Mouse (Mus musculus) intestine, embryonic 15.5 days (tissue): Measurements from ENCODE around the gene Htra1. TPM values are rescaled to one million over a fixed set of nuclear protein-coding genes. Genes with fewer than 3 reads are reported as not detected.

Experiments
- ATAC-seq: fragments of 200-750 bp; cut with Nextera tagmentation; 2 replicates; pipeline ENCODE4 v1.8.0; 2017; ENCODE audit warnings: moderate TSS enrichment, moderate library complexity
- H3K27ac ChIP-seq: fragments of 300-500 bp; sonication (generic); 2 replicates; pipeline ENCODE4 v1.5.1; 2015; ENCODE audit warnings: mild to moderate bottlenecking, inconsistent platforms
- H3K27me3 ChIP-seq: fragments of 300-500 bp; sonication (generic); replicated peaks from 2 replicates; pipeline ENCODE4 v1.6.1; 2015; ENCODE audit warnings: inconsistent platforms
- H3K36me3 ChIP-seq: fragments of 300-500 bp; sonication (generic); 2 replicates; pipeline ENCODE4 v1.6.1; 2015; ENCODE audit warnings: inconsistent platforms
- H3K4me1 ChIP-seq: fragments of 300-500 bp; sonication (generic); replicated peaks from 2 replicates; pipeline ENCODE4 v1.6.1; 2015; ENCODE audit warnings: inconsistent platforms
- H3K4me2 ChIP-seq: fragments of 300-500 bp; sonication (generic); replicated peaks from 2 replicates; pipeline ENCODE4 v1.6.1; 2015; ENCODE audit warnings: mild to moderate bottlenecking, inconsistent platforms
- H3K4me3 ChIP-seq: fragments of 300-500 bp; sonication (generic); replicated peaks from 2 replicates; pipeline ENCODE4 v1.5.1; 2015; ENCODE audit warnings: inconsistent platforms
- H3K9ac ChIP-seq: fragments of 300-500 bp; sonication (generic); 2 replicates; pipeline ENCODE4 v1.6.1; 2015; ENCODE audit warnings: inconsistent platforms
- H3K9me3 ChIP-seq: fragments of 300-500 bp; sonication (generic); 2 replicates; pipeline ENCODE4 v1.6.1; 2016; ENCODE audit warnings: inconsistent platforms
- WGBS: fragments of 180-500 bp; shearing (Covaris S2); methylation state at CpG from one replicate; pipeline ENCODE4 v1.1.7; 2015; 5-methylcytosine and 5-hydroxymethylcytosine counted together
- polyA plus RNA-seq: library from polyadenylated mRNA; unstranded; fragments of >200 nt; fragmentation: Nextera tagmentation; extraction: Ambion mirVana; gene quantifications from 2 replicates; pipeline ENCODE4 v1.2.1, GENCODE M21; 2015

Htra1 gene
- polyA plus RNA-seq, 1 experiment from 2014 or later = 18.8 TPM

GRCm38 (mm10) chr7:130969507-130969906 lies 33.6 kb downstream of the Htra1 start:
- Histone ChIP-seq H3K4me3 (no peak overlapping the region), H3K4me2 (no peak overlapping the region), H3K9ac (no peak overlapping the region), H3K27me3 (no peaks in the 10 kb centered on the region), H3K9me3 (no peaks in the 10 kb centered on the region), H3K4me1 (peaks cover 14% of the 10 kb centered on the region), H3K27ac (no peak overlapping the region), H3K36me3 (no peaks in the 10 kb centered on the region)
- WGBS = 32% methylated on average over 3 of the region's 3 CpGs
- ATAC-seq = no peak

GRCm38 (mm10) chr7:130972767-130973166 lies 36.9 kb downstream of the Htra1 start:
- Histone ChIP-seq H3K36me3 (no peaks in the 10 kb centered on the region), H3K27me3 (no peaks in the 10 kb centered on the region), H3K9ac (no peak overlapping the region), H3K4me3 (no peak overlapping the region), H3K4me1 (0 out of 2 replicates have a peak, but pooled peaks cover 3% of the 10 kb centered on the region), H3K4me2 (no peak overlapping the region), H3K27ac (no peak overlapping the region), H3K9me3 (no peaks in the 10 kb centered on the region)
- no peak for ATAC-seq
- 88% methylated on average over 9 of the region's 9 CpGs for WGBS

GRCm38 (mm10) chr7:130976305-130976935 lies 40.5 kb downstream of the Htra1 start:
- no peak overlapping the region for H3K27ac ChIP-seq
- H3K36me3 ChIP-seq = no peaks in the 10 kb centered on the region
- H3K9me3 ChIP-seq = no peaks in the 10 kb centered on the region
- WGBS = 54% methylated on average over 13 of the region's 13 CpGs
- no peak overlapping the region for H3K9ac ChIP-seq
- H3K4me3 ChIP-seq = no peak overlapping the region
- no peaks in the 10 kb centered on the region for H3K27me3 ChIP-seq
- H3K4me1 ChIP-seq = 0 out of 2 replicates have a peak, but pooled peaks cover 3% of the 10 kb centered on the region
- ATAC-seq = no peak
- H3K4me2 ChIP-seq = no peak overlapping the region

- H3K9ac ChIP-seq = no peak overlapping the region
- H3K27me3 ChIP-seq = no peaks in the 10 kb centered on the region
- H3K4me1 ChIP-seq = 0 out of 2 replicates have a peak, but pooled peaks cover 6% of the 10 kb centered on the region
- 39% methylated on average over 5 of the region's 5 CpGs for WGBS
- no peak overlapping the region for H3K27ac ChIP-seq
- no peaks in the 10 kb centered on the region for H3K36me3 ChIP-seq
- peak; percentile 72 for ATAC-seq
- H3K9me3 ChIP-seq = no peaks in the 10 kb centered on the region; the same call in 1 of the 2 replicates
- no peak overlapping the region for H3K4me3 ChIP-seq
- H3K4me2 ChIP-seq = no peak overlapping the region
These were observed 42.0 kb downstream of the Htra1 start for GRCm38 (mm10) chr7:130977794-130978521.

GRCm38 (mm10) chr7:130978545-130978944 lies 42.6 kb downstream of the Htra1 start:
- Histone ChIP-seq H3K4me3 (no peak overlapping the region), H3K36me3 (no peaks in the 10 kb centered on the region), H3K9me3 (no peaks in the 10 kb centered on the region; the same call in 1 of the 2 replicates), H3K4me2 (no peak overlapping the region), H3K4me1 (0 out of 2 replicates have a peak, but pooled peaks cover 6% of the 10 kb centered on the region), H3K9ac (no peak overlapping the region), H3K27ac (no peak overlapping the region), H3K27me3 (no peaks in the 10 kb centered on the region)
- ATAC-seq = no peak
- WGBS = 76% methylated on average over 1 of the region's 1 CpGs

GRCm38 (mm10) chr7:130980130-130980529 lies 44.2 kb downstream of the Htra1 start:
- H3K36me3 ChIP-seq = no peaks in the 10 kb centered on the region
- no peak overlapping the region for H3K4me3 ChIP-seq
- H3K9ac ChIP-seq = no peak overlapping the region
- ATAC-seq = no peak
- 0 out of 2 replicates have a peak, but pooled peaks cover 6% of the 10 kb centered on the region for H3K4me1 ChIP-seq
- no peak overlapping the region for H3K27ac ChIP-seq
- H3K27me3 ChIP-seq = no peaks in the 10 kb centered on the region
- WGBS = 90% methylated on average over 5 of the region's 5 CpGs
- H3K9me3 ChIP-seq = no peaks in the 10 kb centered on the region; the same call in 1 of the 2 replicates
- H3K4me2 ChIP-seq = no peak overlapping the region

- Histone ChIP-seq H3K9ac (no peak overlapping the region), H3K4me2 (no peak overlapping the region), H3K4me3 (no peak overlapping the region), H3K27ac (no peak overlapping the region), H3K9me3 (no peaks in the 10 kb centered on the region; the same call in 1 of the 2 replicates), H3K36me3 (no peaks in the 10 kb centered on the region), H3K27me3 (no peaks in the 10 kb centered on the region), H3K4me1 (0 out of 2 replicates have a peak, but pooled peaks cover 5% of the 10 kb centered on the region)
- ATAC-seq = peak; percentile 68
- 29% methylated on average over 4 of the region's 4 CpGs for WGBS
These were observed 46.5 kb downstream of the Htra1 start for GRCm38 (mm10) chr7:130982371-130982770.

GRCm38 (mm10) chr7:130982881-130983280 lies 47.0 kb downstream of the Htra1 start:
- no peaks in the 10 kb centered on the region; the same call in 1 of the 2 replicates for H3K9me3 ChIP-seq
- no peak overlapping the region for H3K9ac ChIP-seq
- H3K4me1 ChIP-seq = 0 out of 2 replicates have a peak, but pooled peaks cover 5% of the 10 kb centered on the region
- no peaks in the 10 kb centered on the region for H3K27me3 ChIP-seq
- no peaks in the 10 kb centered on the region for H3K36me3 ChIP-seq
- WGBS = 73% methylated on average over 3 of the region's 3 CpGs
- no peak overlapping the region for H3K4me2 ChIP-seq
- no peak overlapping the region for H3K27ac ChIP-seq
- no peak overlapping the region for H3K4me3 ChIP-seq
- ATAC-seq = no peak

- H3K4me3 ChIP-seq = no peak overlapping the region
- no peaks in the 10 kb centered on the region for H3K27me3 ChIP-seq
- 0 out of 2 replicates have a peak, but pooled peaks cover 10% of the 10 kb centered on the region for H3K4me1 ChIP-seq
- no peak for ATAC-seq
- H3K36me3 ChIP-seq = no peaks in the 10 kb centered on the region
- H3K27ac ChIP-seq = no peak overlapping the region
- no peak overlapping the region for H3K4me2 ChIP-seq
- no peaks in the 10 kb centered on the region; the same call in 1 of the 2 replicates for H3K9me3 ChIP-seq
- no peak overlapping the region for H3K9ac ChIP-seq
- WGBS = 82% methylated on average over 7 of the region's 7 CpGs
These were observed 48.4 kb downstream of the Htra1 start for GRCm38 (mm10) chr7:130984294-130984693.

GRCm38 (mm10) chr7:130985193-130985592 lies 49.3 kb downstream of the Htra1 start:
- no peaks in the 10 kb centered on the region for H3K27me3 ChIP-seq
- no peak for ATAC-seq
- H3K27ac ChIP-seq = no peak overlapping the region
- H3K36me3 ChIP-seq = no peaks in the 10 kb centered on the region
- 62% methylated on average over 12 of the region's 12 CpGs for WGBS
- no peak overlapping the region for H3K9ac ChIP-seq
- 0 out of 2 replicates have a peak, but pooled peaks cover 10% of the 10 kb centered on the region for H3K4me1 ChIP-seq
- no peak overlapping the region for H3K4me3 ChIP-seq
- H3K4me2 ChIP-seq = no peak overlapping the region
- H3K9me3 ChIP-seq = no peaks in the 10 kb centered on the region; the same call in 1 of the 2 replicates

GRCm38 (mm10) chr7:130985716-130986115 lies 49.8 kb downstream of the Htra1 start:
- Histone ChIP-seq H3K9ac (no peak overlapping the region), H3K27me3 (no peaks in the 10 kb centered on the region), H3K36me3 (no peaks in the 10 kb centered on the region), H3K9me3 (no peaks in the 10 kb centered on the region; the same call in 1 of the 2 replicates), H3K4me1 (0 out of 2 replicates have a peak, but pooled peaks cover 10% of the 10 kb centered on the region), H3K4me2 (no peak overlapping the region), H3K4me3 (no peak overlapping the region), H3K27ac (no peak overlapping the region)
- 58% methylated on average over 3 of the region's 3 CpGs for WGBS
- ATAC-seq = no peak

- no peak overlapping the region for H3K27ac ChIP-seq
- 52% methylated on average over 5 of the region's 5 CpGs for WGBS
- no peaks in the 10 kb centered on the region for H3K9me3 ChIP-seq
- no peak for ATAC-seq
- no peak overlapping the region for H3K9ac ChIP-seq
- H3K4me2 ChIP-seq = no peak overlapping the region
- H3K27me3 ChIP-seq = no peaks in the 10 kb centered on the region
- H3K4me3 ChIP-seq = no peak overlapping the region
- H3K4me1 ChIP-seq = 0 out of 2 replicates have a peak, but pooled peaks cover 7% of the 10 kb centered on the region
- no peaks in the 10 kb centered on the region for H3K36me3 ChIP-seq
These were observed 52.2 kb downstream of the Htra1 start for GRCm38 (mm10) chr7:130988146-130988545.
